Mouse (Mus musculus): ENCODE measurements around the gene Abca16.

DNA sequence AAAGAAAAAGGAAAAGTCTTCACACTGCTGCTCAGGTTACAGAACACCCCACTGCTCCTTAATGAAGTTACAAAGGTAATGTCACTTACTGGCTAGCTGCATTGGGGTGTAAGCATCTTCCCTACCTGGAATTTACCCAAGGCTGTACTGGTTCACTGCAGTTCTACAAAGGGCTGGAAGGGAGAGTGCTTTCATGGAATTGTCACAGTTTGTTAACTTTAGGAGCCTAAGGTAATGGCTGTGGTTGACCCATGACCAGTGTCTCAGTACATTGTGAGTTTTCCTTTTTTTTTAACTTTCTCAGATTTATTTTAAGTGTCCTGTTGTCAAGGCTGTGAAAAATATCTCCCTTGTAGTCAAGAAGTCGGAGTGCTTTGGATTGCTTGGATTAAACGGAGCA is 125.4 kb downstream of the Abca16 start:
- TF ChIP-seq CTCF (IDR thresholded peaks at IDR 0.05; ENCODE audit: control insufficient read depth, insufficient read depth, insufficient read length): no peak
- TF ChIP-seq MAX (IDR thresholded peaks at IDR 0.05): no peak
- no peak for TF ChIP-seq USF1 (IDR thresholded peaks at IDR 0.05; ENCODE audit: low read depth)
- no peak for TF ChIP-seq CEBPB (IDR thresholded peaks at IDR 0.05; ENCODE audit: low read depth)
